Mouse (Mus musculus) retina, postnatal 1 day (tissue): ENCODE measurements at regions not wholly inside any gene's neighbourhood (a gene's known extent, or its start where the extent isn't known, plus 50 kb on each side); places are given as distances from the start of the nearest gene placed in this dataset.

ENCODE experiments used
- DNase-seq: peaks from one replicate; pipeline ENCODE4 v3.0.0-alpha.2; 2012

GRCm38 (mm10) chr1:26631442-26631841, 55.8 kb downstream of the 4931408C20Rik start:
- DNase-seq: peak; percentile 52
